9 mouse cellular contexts compared by ENCODE assay signal in the genomic region with DNA sequence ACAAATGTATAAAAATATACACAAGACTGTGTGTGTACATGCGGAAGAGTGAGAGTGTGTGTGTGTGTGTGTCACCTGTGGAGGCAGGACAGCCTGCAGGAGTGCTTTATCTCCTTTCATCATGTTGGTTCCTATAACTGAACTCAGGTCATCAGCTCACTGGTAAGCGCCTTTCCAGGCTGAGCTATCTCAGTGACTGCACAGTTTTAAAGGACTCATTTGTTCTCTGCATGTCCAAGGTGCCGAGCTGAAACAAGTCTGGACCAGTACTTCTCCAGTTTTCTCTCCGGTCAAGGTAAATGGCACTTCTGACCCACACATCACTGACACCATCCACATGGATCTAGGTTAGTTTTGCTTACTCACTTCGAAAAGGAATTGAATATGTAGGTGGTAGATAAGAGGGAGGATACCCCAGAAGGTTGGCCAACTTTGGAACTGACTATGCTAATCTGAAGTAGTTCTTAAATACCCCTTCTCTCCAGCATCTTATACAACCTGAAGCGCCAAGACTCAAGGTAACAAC. TPM values are rescaled to one million over a fixed set of nuclear protein-coding genes. Genes with fewer than 3 reads are reported as not detected.
A peak's percentile ranks its signal among the peaks of the same experiment; 100 is the strongest.
DNase-seq lines count a peak whose midpoint lies in the region; ATAC-seq lines count a peak whose summit lies in the region.
"Had no signal": no experiment of that assay in that cellular context is flagged by ENCODE, and none has a peak within 500 bp of the region (broad histone marks: within the 10 kb centered on the region; RNA-seq: fewer than 3 reads in every experiment).

No protein-coding gene starts in this region.

- peaks cover 8 to 28% of the 10 kb centered on the region in 2 experiments for H3K4me1 ChIP-seq in heart, embryonic 14.5 days (ENCODE audit: control insufficient read depth in 2 of 2, insufficient read depth in 2 of 2, low read length in 2 of 2)
- H3K4me1 ChIP-seq in embryonic facial prominence, embryonic 12.5 days, result peaks cover 33% of the 10 kb centered on the region
- H3K4me1 ChIP-seq in intestine, embryonic 16.5 days (ENCODE audit: control insufficient read depth, insufficient read depth, low read length), result peaks cover 24% of the 10 kb centered on the region
- H3K4me1 ChIP-seq in midbrain, embryonic 13.5 days (replicated peaks), result peaks cover 62% of the 10 kb centered on the region

- no peak overlapping the region for H3K4me3 ChIP-seq in heart, embryonic 14.5 days (ENCODE audit: control insufficient read depth in 1 of 2, insufficient read depth in 1 of 2, low read depth in 1 of 2, low read length in 2 of 2)
- no peak overlapping the region for H3K4me3 ChIP-seq in embryonic facial prominence, embryonic 12.5 days
- H3K4me3 ChIP-seq in intestine, embryonic 16.5 days (ENCODE audit: low read length), result no peak overlapping the region
- H3K4me3 ChIP-seq in midbrain, embryonic 13.5 days (replicated peaks), result peak overlapping the region; percentile 97

- H3K27ac ChIP-seq in heart, embryonic 14.5 days (replicated peaks in 1 of 2; ENCODE audit: control insufficient read depth in 1 of 2, insufficient read depth in 1 of 2, low read depth in 2 of 2, low read length in 2 of 2), result no peak overlapping the region
- no peak overlapping the region for H3K27ac ChIP-seq in embryonic facial prominence, embryonic 12.5 days
- no peak overlapping the region for H3K27ac ChIP-seq in intestine, embryonic 16.5 days (ENCODE audit: low read length)
- H3K27ac ChIP-seq in midbrain, embryonic 13.5 days, result no peak overlapping the region

- no peaks in the 10 kb centered on the region for H3K9me3 ChIP-seq in heart, embryonic 14.5 days (ENCODE audit: control insufficient read depth, low read length)
- H3K9me3 ChIP-seq in embryonic facial prominence, embryonic 12.5 days, result no peaks in the 10 kb centered on the region
- no peaks in the 10 kb centered on the region for H3K9me3 ChIP-seq in intestine, embryonic 16.5 days (ENCODE audit: control insufficient read depth, low read length)
- H3K9me3 ChIP-seq in midbrain, embryonic 13.5 days, result no peaks in the 10 kb centered on the region

- DNase-seq in heart, postnatal 4 days, result no peak
- no peak for DNase-seq in layer of hippocampus, postnatal 36 days
- no peak for DNase-seq in layer of hippocampus, adult 11-12 months (ENCODE audit: low spot score)
- DNase-seq in layer of hippocampus, adult 9-10 months (ENCODE audit: low spot score), result no peak
- DNase-seq: thymus, postnatal 25 days had no signal

- no peak for ATAC-seq in heart, embryonic 14.5 days (ENCODE audit: insufficient number of reproducible peaks, insufficient read depth, low FRiP score, low read depth)
- ATAC-seq in embryonic facial prominence, embryonic 12.5 days (ENCODE audit: insufficient number of reproducible peaks, insufficient read depth, low FRiP score, low TSS enrichment), result no peak
- ATAC-seq in intestine, embryonic 16.5 days, result no peak
- ATAC-seq in midbrain, embryonic 13.5 days, result no peak

- no peaks in the 10 kb centered on the region for H3K27me3 ChIP-seq in heart, embryonic 14.5 days (ENCODE audit: control insufficient read depth, insufficient read depth, low read length)
- H3K27me3 ChIP-seq in embryonic facial prominence, embryonic 12.5 days, result no peaks in the 10 kb centered on the region
- no peaks in the 10 kb centered on the region for H3K27me3 ChIP-seq in intestine, embryonic 16.5 days (replicated peaks; ENCODE audit: control insufficient read depth, insufficient read depth, low read length)
- H3K27me3 ChIP-seq in midbrain, embryonic 13.5 days, result no peaks in the 10 kb centered on the region

- WGBS in heart, embryonic 14.5 days, result 67% methylated on average over 6 of the region's 6 CpGs
- WGBS in embryonic facial prominence, embryonic 12.5 days, result 79% methylated on average over 6 of the region's 6 CpGs
- 79% methylated on average over 6 of the region's 6 CpGs for WGBS in intestine, embryonic 16.5 days
- 81% methylated on average over 6 of the region's 6 CpGs for WGBS in midbrain, embryonic 13.5 days

- H3K36me3 ChIP-seq in heart, embryonic 14.5 days (ENCODE audit: control insufficient read depth, insufficient read depth, low read length), result no peaks in the 10 kb centered on the region; the same call in 1 of the 2 replicates
- no peaks in the 10 kb centered on the region for H3K36me3 ChIP-seq in embryonic facial prominence, embryonic 12.5 days
- H3K36me3 ChIP-seq in intestine, embryonic 16.5 days (ENCODE audit: control insufficient read depth, insufficient read depth, low read length), result no peaks in the 10 kb centered on the region
- H3K36me3 ChIP-seq in midbrain, embryonic 13.5 days, result no peaks in the 10 kb centered on the region

- H3K4me2 ChIP-seq in heart, embryonic 14.5 days (ENCODE audit: low read length), result peak overlapping the region; percentile 75
- H3K4me2 ChIP-seq in embryonic facial prominence, embryonic 12.5 days (replicated peaks), result peak overlapping the region; percentile 70
- peak overlapping the region; percentile 84; the same call in 1 of the 2 replicates for H3K4me2 ChIP-seq in intestine, embryonic 16.5 days (ENCODE audit: low read depth, low read length)
- H3K4me2 ChIP-seq in midbrain, embryonic 13.5 days (replicated peaks), result peak overlapping the region; percentile 72

- H3K9ac ChIP-seq in heart, embryonic 14.5 days (ENCODE audit: low read length), result no peak overlapping the region
- no peak overlapping the region for H3K9ac ChIP-seq in embryonic facial prominence, embryonic 12.5 days
- H3K9ac ChIP-seq in intestine, embryonic 16.5 days (ENCODE audit: low read depth, low read length), result no peak overlapping the region
- peak overlapping the region; percentile 99; the same call in 1 of the 2 replicates for H3K9ac ChIP-seq in midbrain, embryonic 13.5 days (replicated peaks)

RNA-seq across cellular contexts. Expression of a gene that starts 2.5 kb away (rescaled TPM):
- 17.4 and 17.6 TPM in 2 replicates for polyA plus RNA-seq in heart, embryonic 14.5 days (2014; fragmentation: Nextera tagmentation; extraction: Ambion mirVana)
- total RNA-seq in heart, postnatal 4 days (2021), result 10 to 100 TPM; 35.6 to 37.3 TPM
- 7.9 and 8.8 TPM in 2 replicates for polyA plus RNA-seq in embryonic facial prominence, embryonic 12.5 days (2016; fragmentation: Nextera tagmentation; extraction: Ambion mirVana)
- 2.3 TPM in 2 replicates for polyA plus RNA-seq in intestine, embryonic 16.5 days (2015; fragmentation: Nextera tagmentation; extraction: Ambion mirVana)
- polyA plus RNA-seq in midbrain, embryonic 13.5 days (2015; fragmentation: Nextera tagmentation; extraction: Ambion mirVana), result 28.5 and 29.0 TPM in 2 replicates
- total RNA-seq in layer of hippocampus, postnatal 36 days (2021), result 10 to 100 TPM; 53.8 to 55.6 TPM
